Mouse (Mus musculus) right cerebral cortex, postnatal 4 days (tissue): ENCODE measurements around the gene AC124108.1.
"Not testable (repeated sequence)": the region's sequence is repeated elsewhere in the genome, so short reads cannot be mapped to it uniquely, and the experiment has no call there.

Source experiments
- DNase-seq: peaks from one replicate; pipeline ENCODE4 v3.0.0-alpha.2; 2022

The AC124108.1 gene

GRCm38 (mm10) chr1:132191093-132191785 lies at the start of gene AC124108.1, which contains the start of gene Lemd1:
Gene AC124108.1, plus strand, starts transcription at chr1:132191457.
Gene Lemd1, plus strand, starts transcription at chr1:132191431.
- DNase-seq = peak; percentile 49

GRCm38 (mm10) chr1:132141753-132142152 lies 49.5 kb upstream of the AC124108.1 start:
- no peak for DNase-seq

- no peak for DNase-seq
Measured at GRCm38 (mm10) chr1:132143079-132143478, 48.2 kb upstream of the AC124108.1 start.

- no peak for DNase-seq
Measured at GRCm38 (mm10) chr1:132143730-132144129, 47.5 kb upstream of the AC124108.1 start.

GRCm38 (mm10) chr1:132144223-132144622 lies 47.0 kb upstream of the AC124108.1 start:
- DNase-seq = peak; percentile 49

- no peak for DNase-seq
Measured at GRCm38 (mm10) chr1:132144837-132145236, 46.4 kb upstream of the AC124108.1 start.

- no peak for DNase-seq
Measured at GRCm38 (mm10) chr1:132145973-132146685, 45.1 kb upstream of the AC124108.1 start.

- DNase-seq = no peak
Measured at GRCm38 (mm10) chr1:132149410-132149809, 41.8 kb upstream of the AC124108.1 start.

- no peak for DNase-seq
Measured at GRCm38 (mm10) chr1:132150171-132150570, 41.1 kb upstream of the AC124108.1 start.

GRCm38 (mm10) chr1:132150817-132151601 lies 40.2 kb upstream of the AC124108.1 start:
- DNase-seq = no peak

- DNase-seq = no peak
Measured at GRCm38 (mm10) chr1:132151908-132152307, 39.3 kb upstream of the AC124108.1 start.

GRCm38 (mm10) chr1:132153086-132153690 lies 38.1 kb upstream of the AC124108.1 start:
- no peak for DNase-seq

GRCm38 (mm10) chr1:132153691-132154090 lies 37.6 kb upstream of the AC124108.1 start:
- no peak for DNase-seq

- peak; percentile 74 for DNase-seq
Measured at GRCm38 (mm10) chr1:132155737-132156136, 35.5 kb upstream of the AC124108.1 start.

GRCm38 (mm10) chr1:132157016-132157781 lies 34.1 kb upstream of the AC124108.1 start:
- DNase-seq = peak; percentile 96

- no peak for DNase-seq
Measured at GRCm38 (mm10) chr1:132157808-132158207, 33.4 kb upstream of the AC124108.1 start.

- no peak for DNase-seq
Measured at GRCm38 (mm10) chr1:132158741-132159140, 32.5 kb upstream of the AC124108.1 start.

GRCm38 (mm10) chr1:132159681-132160080 lies 31.6 kb upstream of the AC124108.1 start:
- DNase-seq = no peak

GRCm38 (mm10) chr1:132161211-132161880 lies 29.9 kb upstream of the AC124108.1 start:
- no peak for DNase-seq

GRCm38 (mm10) chr1:132162618-132163017 lies 28.6 kb upstream of the AC124108.1 start:
- DNase-seq = not testable (repeated sequence)

GRCm38 (mm10) chr1:132164780-132165518 lies 26.3 kb upstream of the AC124108.1 start:
- DNase-seq = no peak
